Mouse (Mus musculus): ENCODE results near the gene Foxp1.

- no peak for TF ChIP-seq CTCF (IDR thresholded peaks at IDR 0.05; ENCODE audit: low read depth)
- TF ChIP-seq EP300 (IDR thresholded peaks at IDR 0.05; ENCODE audit: low read depth): no peak
These were observed 261.4 kb downstream of the Foxp1 start for GRCm38 (mm10) chr6:99260941-99261736.
